Mouse (Mus musculus) myocyte (in vitro differentiated cells): ENCODE measurements at regions not wholly inside any gene's neighbourhood (a gene's known extent, or its start where the extent isn't known, plus 50 kb on each side); places are given as distances from the start of the nearest gene placed in this dataset.

Source experiments
- POLR2A ChIP-seq: IDR thresholded peaks from one replicate; pipeline ENCODE4 v1.6.1; 2011; ENCODE audit warnings: low read depth, mild to moderate bottlenecking, control low read depth, moderate library complexity; ENCODE audit not compliant: insufficient read length
- POLR2AphosphoS2 ChIP-seq: IDR thresholded peaks from one replicate; pipeline ENCODE4 v1.6.1; 2011; ENCODE audit warnings: low read depth, control low read depth; ENCODE audit not compliant: insufficient read length

- TF ChIP-seq POLR2AphosphoS2, result no peak
- TF ChIP-seq POLR2A, result no peak
Observed at GRCm38 (mm10) chr12:33620391-33620790, 191.0 kb downstream of the Twistnb start.
